Mouse (Mus musculus) ES-Bruce4 (cell line): Measurements from ENCODE around the gene Safb. TPM values are rescaled to one million over a fixed set of nuclear protein-coding genes. Genes with fewer than 3 reads are reported as not detected.
A peak's percentile ranks its signal among the peaks of the same experiment; 100 is the strongest.

Source experiments
- H3K27ac ChIP-seq: 2 replicates; pipeline ENCODE4 v1.5.1; 2012; ENCODE audit warnings: low read length, inconsistent platforms; ENCODE audit not compliant: insufficient read depth
- H3K27me3 ChIP-seq: 2 replicates; pipeline ENCODE4 v1.6.1; 2012; ENCODE audit warnings: mild to moderate bottlenecking, low read length, inconsistent platforms; ENCODE audit not compliant: control insufficient read depth, poor library complexity, insufficient read depth, severe bottlenecking
- H3K36me3 ChIP-seq: 2 replicates; pipeline ENCODE4 v1.6.1; 2012; ENCODE audit warnings: inconsistent platforms, mild to moderate bottlenecking, low read length, moderate library complexity; ENCODE audit not compliant: control insufficient read depth, poor library complexity, insufficient read depth, severe bottlenecking
- H3K4me1 ChIP-seq: one replicate; pipeline ENCODE4 v1.8.1; 2011; ENCODE audit warnings: low read length; ENCODE audit not compliant: control insufficient read depth, insufficient read depth
- H3K4me3 ChIP-seq: 2 replicates; pipeline ENCODE4 v1.5.1; 2011; ENCODE audit warnings: low read depth, mild to moderate bottlenecking, low read length
- H3K9ac ChIP-seq: 2 replicates; pipeline ENCODE4 v1.6.1; 2012; ENCODE audit warnings: low read depth, mild to moderate bottlenecking, inconsistent platforms; ENCODE audit not compliant: poor library complexity, severe bottlenecking
- H3K9me3 ChIP-seq: replicated peaks from 2 replicates; pipeline ENCODE4 v1.6.1; 2012; ENCODE audit warnings: mild to moderate bottlenecking, low read length, inconsistent platforms; ENCODE audit not compliant: control insufficient read depth, poor library complexity, insufficient read depth, severe bottlenecking
- CTCF ChIP-seq: IDR thresholded peaks from one replicate; pipeline ENCODE4 v1.8.1; 2011; ENCODE audit warnings: low read depth, low read length
- EP300 ChIP-seq: IDR thresholded peaks from 2 replicates; pipeline ENCODE4 v1.6.1; 2011; ENCODE audit warnings: low read depth, low read length; ENCODE audit not compliant: insufficient read depth
- POLR2A ChIP-seq: IDR thresholded peaks from one replicate; pipeline ENCODE4 v1.8.1; 2011; ENCODE audit warnings: low read length; ENCODE audit not compliant: insufficient read depth
- polyA plus RNA-seq: library from polyadenylated mRNA; stranded (reverse); fragments of >200 nt; gene quantifications from 2 replicates; pipeline ENCODE4 v1.2.4, GENCODE M21; 2011; ENCODE audit warnings: low read depth; ENCODE audit not compliant: missing spikeins, insufficient read depth, insufficient read length

Safb gene
- polyA plus RNA-seq, 1 experiment: 99.4 TPM

- Histone ChIP-seq H3K4me3 (no peak overlapping the region), H3K4me1 (no peaks in the 10 kb centered on the region), H3K9me3 (no peaks in the 10 kb centered on the region), H3K36me3 (peaks cover 70% of the 10 kb centered on the region), H3K27me3 (no peaks in the 10 kb centered on the region), H3K9ac (no peak overlapping the region), H3K27ac (no peak overlapping the region)
- TF ChIP-seq POLR2A (no peak), EP300 (no peak), CTCF (no peak)
Measured at GRCm38 (mm10) chr17:56570287-56570686, 14.3 kb upstream of the Safb start.

GRCm38 (mm10) chr17:56572154-56572553 lies 12.5 kb upstream of the Safb start:
- H3K36me3 ChIP-seq: peaks cover 60% of the 10 kb centered on the region
- no peaks in the 10 kb centered on the region for H3K4me1 ChIP-seq
- H3K27me3 ChIP-seq: no peaks in the 10 kb centered on the region
- no peaks in the 10 kb centered on the region for H3K9me3 ChIP-seq
- no peak overlapping the region for H3K27ac ChIP-seq
- no peak overlapping the region for H3K9ac ChIP-seq
- no peak for TF ChIP-seq POLR2A
- TF ChIP-seq CTCF: no peak
- no peak for TF ChIP-seq EP300
- no peak overlapping the region for H3K4me3 ChIP-seq

- TF ChIP-seq POLR2A (no peak), CTCF (no peak), EP300 (no peak)
- Histone ChIP-seq H3K9me3 (no peaks in the 10 kb centered on the region), H3K9ac (no peak overlapping the region), H3K27ac (no peak overlapping the region), H3K27me3 (no peaks in the 10 kb centered on the region), H3K4me3 (no peak overlapping the region), H3K36me3 (peaks cover 61% of the 10 kb centered on the region), H3K4me1 (no peaks in the 10 kb centered on the region)
Measured at GRCm38 (mm10) chr17:56572939-56573338, 11.7 kb upstream of the Safb start.

- Histone ChIP-seq H3K27ac (no peak overlapping the region), H3K9ac (peak overlapping the region; percentile 95), H3K9me3 (no peaks in the 10 kb centered on the region), H3K4me1 (no peaks in the 10 kb centered on the region), H3K27me3 (no peaks in the 10 kb centered on the region), H3K4me3 (peak overlapping the region; percentile 99), H3K36me3 (peaks cover 35% of the 10 kb centered on the region)
- TF ChIP-seq CTCF (no peak), POLR2A (no peak), EP300 (no peak)
Measured at GRCm38 (mm10) chr17:56583071-56583470, 1.6 kb upstream of the Safb start.

GRCm38 (mm10) chr17:56583611-56584256 lies 891 bp upstream of the Safb start:
- TF ChIP-seq POLR2A (no peak), CTCF (no peak), EP300 (no peak)
- Histone ChIP-seq H3K27ac (peak overlapping the region; percentile 48; the same call in 1 of the 2 replicates), H3K4me3 (peak overlapping the region; percentile 99), H3K27me3 (no peaks in the 10 kb centered on the region), H3K9me3 (no peaks in the 10 kb centered on the region), H3K36me3 (peaks cover 36% of the 10 kb centered on the region), H3K4me1 (no peaks in the 10 kb centered on the region), H3K9ac (peak overlapping the region; percentile 95)

- H3K36me3 ChIP-seq: peaks cover 48% of the 10 kb centered on the region
- peak overlapping the region; percentile 93 for H3K9ac ChIP-seq
- no peaks in the 10 kb centered on the region for H3K4me1 ChIP-seq
Measured at GRCm38 (mm10) chr17:56585171-56585821, 671 bp downstream of the Safb start.

More at GRCm38 (mm10) chr17:56585171-56585821, 671 bp downstream of the Safb start:
- H3K27ac ChIP-seq: peak overlapping the region; percentile 74
- no peaks in the 10 kb centered on the region for H3K27me3 ChIP-seq
- H3K4me3 ChIP-seq: peak overlapping the region; percentile 78
- TF ChIP-seq POLR2A (no peak), CTCF (no peak), EP300 (no peak)
- no peaks in the 10 kb centered on the region for H3K9me3 ChIP-seq
